Mouse (Mus musculus): ENCODE data around the gene Tdp1.

Gene Tdp1

GRCm38 (mm10) chr12:100000381-100000780 is 116.1 kb downstream of the Tdp1 start:
- no peak for DNase-seq (ENCODE audit: low read depth, low spot score)

DNA sequence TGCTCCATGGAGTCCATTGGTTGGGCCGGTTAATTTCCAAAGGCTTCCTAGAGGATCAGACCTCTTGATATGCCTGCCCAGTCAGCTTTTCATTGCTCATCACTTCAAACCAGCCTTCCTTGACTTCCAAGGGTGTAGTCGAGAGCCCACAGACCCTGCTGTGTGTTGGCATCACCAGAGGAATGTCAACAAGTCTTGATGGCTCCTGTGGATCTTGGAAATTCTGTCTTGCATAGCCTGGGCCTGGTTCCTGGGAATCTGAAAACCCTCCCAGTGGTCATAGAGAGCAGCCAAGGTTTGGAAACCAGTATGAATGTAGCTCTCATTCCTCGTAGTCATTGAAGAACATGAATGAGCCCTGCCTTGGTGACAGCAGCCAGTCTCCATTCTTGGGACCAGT is 116.9 kb downstream of the Tdp1 start:
- no peak for DNase-seq (ENCODE audit: low read depth, low spot score)

DNA sequence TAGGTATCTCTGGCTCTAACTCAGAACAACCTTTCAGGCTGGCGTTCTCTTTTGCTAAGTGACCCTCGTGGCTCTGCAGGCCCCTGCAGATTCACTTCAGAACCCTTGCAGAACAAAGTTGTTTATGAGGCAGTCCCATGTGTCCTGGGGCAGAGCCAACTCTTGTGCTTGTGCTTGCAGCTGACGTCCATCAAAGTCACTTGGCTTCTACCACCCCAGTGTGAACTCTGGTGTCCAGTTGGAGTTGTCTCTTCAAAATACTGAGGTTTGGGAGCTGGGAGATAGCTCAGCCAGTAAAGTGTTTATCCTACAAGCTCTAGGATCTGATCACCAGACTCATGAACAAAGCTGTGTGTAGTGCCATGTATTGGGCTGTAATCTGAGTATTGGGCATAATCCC is 117.6 kb downstream of the Tdp1 start:
- DNase-seq (ENCODE audit: low read depth, low spot score): no peak

DNA sequence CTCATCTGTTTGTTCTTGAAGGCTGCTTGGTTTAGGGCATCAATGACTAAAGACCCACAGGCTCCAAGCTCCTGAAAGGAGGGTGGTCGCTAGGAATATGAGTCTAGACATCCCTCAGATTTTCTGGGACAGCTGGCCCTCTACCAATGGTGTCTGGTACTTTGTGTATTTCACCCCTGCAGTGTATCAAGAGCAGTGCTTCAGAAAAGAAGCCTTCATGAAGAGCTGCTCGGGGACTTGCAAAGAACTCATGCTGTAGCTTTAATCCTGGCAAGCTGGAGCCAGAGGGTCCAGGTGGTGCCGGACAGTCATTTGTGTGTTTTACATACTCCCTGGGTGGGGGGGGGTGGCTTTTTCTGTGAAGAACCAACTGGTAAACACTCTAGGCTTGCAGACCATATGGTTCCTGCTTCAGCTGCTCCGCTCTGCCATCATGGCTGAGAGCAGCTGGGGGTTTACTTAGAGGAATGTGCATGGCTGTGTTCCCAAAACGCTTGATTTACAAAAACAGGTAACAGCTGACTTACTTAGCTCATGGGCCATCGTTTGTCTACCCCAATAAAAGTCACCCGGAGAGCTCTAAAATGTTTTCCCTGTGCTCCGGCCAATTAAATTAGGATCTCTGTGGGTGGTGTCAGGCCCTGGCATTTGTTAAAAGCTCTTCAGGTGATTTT is 118.7 kb downstream of the Tdp1 start:
- DNase-seq (ENCODE audit: low read depth, low spot score): no peak

Data from telencephalon, adult 2 months (tissue).